Mouse (Mus musculus) gastrocnemius, postnatal 4 days (tissue): ENCODE measurements around the gene Larp1b. TPM values are rescaled to one million over a fixed set of nuclear protein-coding genes. Genes with fewer than 3 reads are reported as not detected.
A peak's percentile ranks its signal among the peaks of the same experiment; 100 is the strongest.

Source experiments
- DNase-seq, 2 experiments: peaks; one replicate each; pipeline ENCODE4 v3.0.0; 2021 to 2022; ENCODE audit warnings: low spot score in 2 of 2, mixed read lengths in 2 of 2
- total RNA-seq, 2 experiments: library from RNA; stranded (reverse); gene quantifications; 2 replicates each; pipeline ENCODE4 v1.2.3; 2021

The Larp1b gene
- total RNA-seq, 2 experiments from 2014 or later, result 45.7 to 51.9 TPM

GRCm38 (mm10) chr3:41081474-41082301 is 132.1 kb downstream of the Larp1b start:
- peak in 1 of 2 experiments; percentile 14 for DNase-seq

DNA sequence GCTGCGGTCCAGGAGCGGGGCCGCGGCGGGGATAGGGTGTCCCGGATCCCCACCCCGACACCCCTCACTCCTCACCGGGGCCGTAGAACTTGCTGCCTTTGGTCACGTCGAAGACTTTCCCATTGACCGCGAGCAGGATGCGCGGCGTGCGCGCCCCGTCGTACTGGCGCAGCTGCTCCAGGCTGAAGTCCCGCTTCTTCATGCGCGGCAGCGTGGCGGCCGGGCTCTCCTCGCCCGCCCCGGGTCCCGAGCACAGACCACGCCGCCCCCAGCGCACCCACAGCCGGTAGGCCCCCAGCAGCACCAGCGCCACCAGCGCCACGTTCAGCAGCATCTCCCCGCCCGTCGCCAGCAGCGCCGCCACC is 132.9 kb downstream of the Larp1b start:
- DNase-seq, result no peak

DNA sequence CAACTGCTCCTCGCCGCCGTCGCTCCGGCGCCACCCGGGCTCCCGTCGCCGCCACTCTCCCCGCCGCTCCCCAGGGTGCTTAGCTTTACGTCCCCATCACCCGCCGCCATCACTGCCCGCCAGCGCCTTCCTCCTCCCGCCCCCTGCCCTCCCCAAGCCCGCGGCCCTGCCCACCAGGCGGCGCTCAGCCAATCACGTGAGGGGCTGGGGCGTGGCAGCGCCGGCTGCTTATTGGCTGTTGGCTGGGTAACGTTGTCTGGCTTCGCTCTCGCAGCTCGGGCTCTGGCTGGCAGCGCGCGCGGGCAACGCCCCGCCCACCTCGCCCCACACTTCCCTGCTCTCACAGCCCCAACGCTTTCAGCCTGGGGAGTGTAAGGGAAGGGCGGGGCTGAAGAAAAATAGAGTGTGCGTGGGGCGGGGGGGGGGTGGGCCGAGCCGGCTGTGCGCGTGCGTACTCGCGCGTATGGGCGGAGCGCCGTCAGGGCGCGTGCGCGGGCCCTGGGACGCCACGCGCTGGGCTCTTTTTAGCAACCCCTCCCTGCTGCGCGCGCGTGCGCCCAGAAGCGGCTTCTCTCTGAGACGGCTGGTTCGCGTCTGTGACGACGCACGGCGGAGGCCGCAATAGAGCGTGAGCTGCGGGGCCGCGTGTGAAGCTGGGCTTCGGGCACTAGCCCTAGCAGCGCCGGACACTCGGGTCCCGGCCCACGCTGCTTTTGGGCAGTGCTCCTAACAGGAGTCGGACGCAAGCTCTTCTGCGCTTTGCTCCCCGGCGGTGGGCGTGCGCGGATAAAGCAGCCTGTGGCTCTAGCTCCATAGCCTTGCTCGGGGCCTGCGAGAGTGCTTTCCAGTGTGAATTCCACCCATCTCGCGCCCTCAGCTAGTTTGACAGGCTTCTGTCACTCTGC is 133.5 kb downstream of the Larp1b start, which contains the start of gene Pgrmc2:
Gene Pgrmc2, minus strand, starts transcription at position 162 of the 905 bp plus-strand sequence.
- DNase-seq, result peak; percentile 96 to 97

GRCm38 (mm10) chr3:41083790-41084112 is 134.1 kb downstream of the Larp1b start:
- DNase-seq, result no peak

DNA sequence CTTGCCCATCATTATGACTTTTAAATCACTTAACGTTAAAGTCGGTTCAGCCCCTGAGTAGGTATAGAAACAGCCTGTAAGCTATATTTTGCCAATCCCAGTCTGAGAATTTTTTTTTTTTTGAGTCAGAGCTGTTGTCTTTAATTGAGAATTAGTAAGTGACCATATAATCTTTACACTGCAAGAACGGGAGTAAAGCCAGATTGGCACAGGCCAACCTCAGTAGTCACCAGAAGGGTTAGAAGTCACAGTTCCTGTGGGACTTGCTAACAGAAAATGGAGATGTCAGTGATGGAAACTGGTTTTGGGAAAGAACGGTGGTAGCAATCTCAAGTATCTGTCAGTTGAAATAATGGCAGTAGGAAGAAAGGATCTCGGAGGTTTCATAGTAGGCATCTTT is 134.8 kb downstream of the Larp1b start:
- no peak for DNase-seq

DNA sequence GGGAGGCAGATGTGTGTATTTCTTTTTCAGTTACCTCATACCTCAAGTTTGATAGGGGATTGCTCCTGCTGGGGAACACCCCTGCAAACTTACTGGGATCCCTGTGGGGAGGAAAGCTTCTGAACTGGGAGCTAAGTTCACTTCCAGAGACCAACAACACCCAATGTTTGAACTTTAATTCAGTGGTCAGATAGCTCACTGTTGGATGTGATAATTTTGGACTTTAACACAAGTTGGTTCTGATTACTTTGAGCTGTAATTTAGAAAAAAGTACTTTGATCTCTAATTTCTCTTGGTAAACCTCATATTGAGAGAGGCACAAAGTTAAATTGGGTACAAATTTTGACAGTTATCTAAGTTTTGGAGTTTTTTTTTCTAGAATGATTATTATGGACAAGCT is 137.4 kb downstream of the Larp1b start:
- no peak for DNase-seq

Other genes starting within 250 kb of the Larp1b start
- gene Slc25a31, start 241.0 kb upstream of the Larp1b start, total RNA-seq, result not detected
- gene Hspa4l, start 205.3 kb upstream of the Larp1b start, total RNA-seq, result 10 to 100 TPM; 10.3 to 13.7 TPM
- gene Plk4, start 149.8 kb upstream of the Larp1b start, total RNA-seq, result 10 to 100 TPM; 16.1 to 18.3 TPM
- 10 to 100 TPM; 13.3 to 13.4 TPM for gene Mfsd8, start 102.9 kb upstream of the Larp1b start, total RNA-seq
- 10 to 100 TPM; 16.9 to 20.9 TPM for gene Abhd18, start 102.9 kb upstream of the Larp1b start, total RNA-seq
- under 1 TPM in 1 of 2 experiments, not detected in 1; 0.22 TPM for gene 1700034I23Rik, start 47.3 kb upstream of the Larp1b start, total RNA-seq
- 10 to 100 TPM; 51.3 to 55.0 TPM for gene Pgrmc2, start 133.2 kb downstream of the Larp1b start, total RNA-seq